Mouse (Mus musculus): ENCODE results near the gene Epp13. TPM values are rescaled to one million over a fixed set of nuclear protein-coding genes. Genes with fewer than 3 reads are reported as not detected.
"Not testable (repeated sequence)": the region's sequence is repeated elsewhere in the genome, so short reads cannot be mapped to it uniquely, and the experiment has no call there.

Epp13 gene
- polyA plus RNA-seq, 1 experiment from 2014 or later = not detected

DNA sequence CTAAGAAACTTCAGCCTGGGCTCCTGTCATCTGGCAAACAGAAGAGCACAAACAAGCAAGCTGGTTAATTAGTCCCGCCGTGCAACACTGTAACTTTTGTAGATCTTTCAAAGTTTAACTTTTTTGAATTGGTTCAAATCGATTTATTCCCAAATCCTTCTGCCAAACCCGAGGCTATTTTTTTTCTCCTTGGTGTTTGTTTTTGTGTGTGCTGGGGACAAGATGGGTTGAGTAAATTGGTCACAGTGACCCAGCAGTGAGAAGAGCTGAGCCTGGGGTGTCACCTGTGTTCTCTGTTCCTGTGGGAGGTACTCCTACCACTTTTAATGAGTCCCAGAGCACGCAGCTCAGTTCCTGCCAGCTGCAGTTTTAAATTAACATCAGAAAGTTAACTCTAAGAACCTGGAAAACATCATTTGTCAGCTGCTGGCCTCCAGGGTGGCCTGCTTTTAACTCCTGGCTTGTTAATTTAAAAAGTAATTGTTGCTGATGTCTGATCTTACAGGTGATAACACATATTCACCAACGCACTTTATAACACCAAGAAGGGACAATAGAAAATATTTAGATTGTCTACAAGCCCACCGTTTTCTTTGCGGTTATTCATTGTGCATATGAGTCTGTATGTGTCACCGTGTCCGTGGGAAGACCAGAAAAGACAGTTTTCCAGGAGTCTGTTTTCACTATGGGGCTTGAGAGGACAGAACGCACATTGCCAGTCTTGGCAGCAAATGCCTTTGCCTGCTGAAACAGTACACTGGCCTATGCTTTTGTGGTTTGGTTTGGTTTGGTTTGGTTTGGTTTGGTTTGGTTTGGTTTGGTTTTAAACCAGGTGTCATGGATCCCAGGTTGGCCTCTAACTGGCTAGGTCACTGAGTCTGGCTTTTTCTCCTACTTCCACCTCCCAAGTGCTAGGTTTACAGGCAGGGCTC is 7.9 kb upstream of the Epp13 start:
- H3K27me3 ChIP-seq (ENCODE audit: control insufficient read depth, insufficient read depth, low read length) = no peaks in the 10 kb centered on the region
- H3K4me3 ChIP-seq (ENCODE audit: low read depth, low read length) = no peak overlapping the region
- no peak overlapping the region for H3K4me2 ChIP-seq
- H3K27ac ChIP-seq (ENCODE audit: low read depth, low read length) = no peak overlapping the region
- 0 out of 2 replicates have a peak, but pooled peaks cover 2% of the 10 kb centered on the region for H3K9me3 ChIP-seq (replicated peaks; ENCODE audit: control insufficient read depth, low read length)
- no peak overlapping the region for H3K9ac ChIP-seq (ENCODE audit: low read depth, low read length)
- H3K36me3 ChIP-seq (ENCODE audit: control insufficient read depth, insufficient read depth, low read length) = no peaks in the 10 kb centered on the region
- ATAC-seq (replicated peaks; ENCODE audit: insufficient number of reproducible peaks, low FRiP score, low TSS enrichment) = no peak
- 35% methylated on average over 11 of the region's 11 CpGs for WGBS (ENCODE audit: insufficient replicate concordance)
- H3K4me1 ChIP-seq (ENCODE audit: control insufficient read depth, insufficient read depth, low read length) = no peaks in the 10 kb centered on the region

DNA sequence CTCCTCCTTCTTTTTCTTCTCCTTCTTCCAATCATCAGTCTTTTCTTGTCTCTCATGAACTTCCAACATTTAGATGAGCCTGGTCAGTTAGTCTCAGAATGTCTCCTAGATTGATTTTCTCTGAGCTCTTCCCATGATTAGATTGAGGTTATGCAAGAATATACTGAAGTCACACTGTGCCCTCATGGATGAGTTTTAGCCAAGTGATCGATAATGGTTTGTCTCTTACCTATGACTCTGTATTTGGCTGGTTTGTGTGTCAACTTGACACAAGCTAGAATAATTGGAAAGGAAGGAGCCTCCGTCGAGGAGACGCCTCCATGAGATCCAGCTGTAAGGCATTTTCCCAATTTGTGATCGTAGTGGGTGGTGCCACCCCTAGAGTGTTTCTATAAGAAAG is 1.9 kb downstream of the Epp13 start:
- Histone ChIP-seq H3K9ac (ENCODE audit: low read depth, low read length) (no peak overlapping the region), H3K27me3 (ENCODE audit: control insufficient read depth, insufficient read depth, low read length) (no peaks in the 10 kb centered on the region), H3K27ac (ENCODE audit: low read depth, low read length) (no peak overlapping the region), H3K4me2 (no peak overlapping the region), H3K36me3 (ENCODE audit: control insufficient read depth, insufficient read depth, low read length) (no peaks in the 10 kb centered on the region), H3K4me3 (ENCODE audit: low read depth, low read length) (no peak overlapping the region), H3K9me3 (replicated peaks; ENCODE audit: control insufficient read depth, low read length) (peaks cover 2% of the 10 kb centered on the region; the same call in 1 of the 2 replicates), H3K4me1 (ENCODE audit: control insufficient read depth, insufficient read depth, low read length) (no peaks in the 10 kb centered on the region)
- ATAC-seq (replicated peaks; ENCODE audit: insufficient number of reproducible peaks, low FRiP score, low TSS enrichment) = no peak
- 87% methylated on average over 5 of the region's 5 CpGs for WGBS (ENCODE audit: insufficient replicate concordance)

DNA sequence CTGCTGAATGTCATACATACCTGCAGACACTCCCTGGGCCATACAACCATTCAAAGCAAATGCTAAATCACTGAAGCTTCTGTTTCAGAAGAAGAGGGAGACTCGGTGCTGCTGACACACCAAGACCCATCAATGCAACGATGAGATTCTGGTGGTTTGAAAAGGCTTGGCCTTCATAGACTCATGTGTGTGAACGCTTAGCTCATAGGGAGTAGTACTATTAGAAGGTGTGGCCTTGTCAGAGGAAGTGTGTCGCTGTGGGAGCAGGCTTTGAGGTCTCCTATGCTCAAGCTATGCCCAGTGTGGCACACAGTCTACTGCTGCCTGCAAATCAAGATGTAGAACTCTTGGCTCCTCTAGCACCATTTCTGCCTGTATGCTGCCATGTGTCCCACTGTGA is 4.9 kb downstream of the Epp13 start:
- 67% methylated on average over 4 of the region's 4 CpGs for WGBS (ENCODE audit: insufficient replicate concordance)
- Histone ChIP-seq H3K4me2 (no peak overlapping the region), H3K27ac (ENCODE audit: low read depth, low read length) (no peak overlapping the region), H3K9me3 (replicated peaks; ENCODE audit: control insufficient read depth, low read length) (peaks cover 2% of the 10 kb centered on the region; the same call in 1 of the 2 replicates), H3K4me1 (ENCODE audit: control insufficient read depth, insufficient read depth, low read length) (no peaks in the 10 kb centered on the region), H3K36me3 (ENCODE audit: control insufficient read depth, insufficient read depth, low read length) (no peaks in the 10 kb centered on the region), H3K9ac (ENCODE audit: low read depth, low read length) (no peak overlapping the region), H3K27me3 (ENCODE audit: control insufficient read depth, insufficient read depth, low read length) (no peaks in the 10 kb centered on the region), H3K4me3 (ENCODE audit: low read depth, low read length) (no peak overlapping the region)
- no peak for ATAC-seq (replicated peaks; ENCODE audit: insufficient number of reproducible peaks, low FRiP score, low TSS enrichment)

DNA sequence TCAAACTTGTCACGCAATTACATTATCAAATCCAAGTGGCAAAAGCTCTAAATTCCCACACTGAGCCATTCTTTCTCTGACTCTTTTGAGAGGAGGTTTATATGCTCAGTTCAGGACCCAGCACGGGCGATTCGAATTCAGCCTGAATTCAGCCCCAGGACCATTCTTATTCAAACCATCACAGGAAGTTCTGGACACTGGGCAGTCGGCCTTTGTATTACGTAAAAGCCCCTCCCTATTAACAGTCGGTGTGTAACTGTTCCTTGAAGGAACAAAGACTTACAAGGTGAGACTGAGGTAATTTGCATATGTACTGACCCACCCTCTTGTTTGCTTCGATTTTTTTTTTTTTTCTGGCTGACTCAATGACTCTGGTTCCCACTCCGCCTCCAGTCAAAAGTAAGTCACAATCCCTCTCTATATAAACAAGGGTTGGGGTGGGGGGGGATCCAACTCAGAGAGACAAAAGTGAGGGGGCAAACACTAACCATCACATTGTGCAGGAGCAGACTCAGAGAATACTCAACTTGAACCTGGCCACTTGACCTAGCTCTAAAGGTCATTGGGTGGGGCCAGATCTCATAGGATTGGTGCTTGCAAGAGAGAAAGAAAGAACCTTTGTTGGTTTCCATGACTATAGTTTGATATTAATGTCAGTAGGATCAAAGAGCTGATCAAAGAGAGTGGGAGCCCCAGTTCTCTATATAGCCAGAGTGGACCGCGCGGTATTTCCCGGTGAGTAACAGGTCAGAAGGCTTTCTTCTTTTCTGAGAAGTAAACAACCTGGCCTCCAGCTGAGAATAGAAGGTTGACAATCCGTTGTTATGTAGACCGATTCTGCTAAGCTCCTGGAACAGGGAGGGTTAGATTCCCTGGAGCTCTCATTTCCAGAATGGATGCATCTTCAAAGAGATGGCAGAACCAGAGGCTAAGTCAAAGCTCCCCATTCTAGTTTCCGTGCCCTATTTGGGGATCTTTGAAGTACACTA is 6.0 kb downstream of the Epp13 start:
- no peaks in the 10 kb centered on the region for H3K27me3 ChIP-seq (ENCODE audit: control insufficient read depth, insufficient read depth, low read length)
- H3K4me2 ChIP-seq = no peak overlapping the region
- 42% methylated on average over 16 of the region's 16 CpGs for WGBS (ENCODE audit: insufficient replicate concordance)

DNA sequence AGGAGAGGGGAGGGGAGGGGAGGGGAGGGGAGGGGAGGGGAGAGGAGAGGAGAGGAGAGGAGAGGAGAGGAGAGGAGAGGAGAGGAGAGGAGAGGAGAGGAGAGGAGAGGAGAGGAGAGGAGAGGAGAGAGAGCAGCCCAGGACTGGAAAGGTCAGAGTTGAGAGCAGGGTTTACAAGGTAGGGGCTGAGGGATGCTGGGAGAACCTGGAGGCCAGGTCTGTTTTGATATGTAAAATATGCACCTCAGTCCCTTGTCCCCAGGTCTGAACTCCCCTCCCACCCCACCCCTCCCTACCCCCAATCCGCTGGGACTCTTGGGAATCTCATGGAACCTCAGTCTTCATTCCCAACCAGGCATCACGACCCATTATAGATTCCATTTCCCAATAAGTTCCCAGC is 7.5 kb downstream of the Epp13 start:
- not testable (repeated sequence) for H3K9me3 ChIP-seq (replicated peaks; ENCODE audit: control insufficient read depth, low read length); H3K27me3 ChIP-seq (ENCODE audit: control insufficient read depth, insufficient read depth, low read length); H3K36me3 ChIP-seq (ENCODE audit: control insufficient read depth, insufficient read depth, low read length); H3K9ac ChIP-seq (ENCODE audit: low read depth, low read length); H3K4me3 ChIP-seq (ENCODE audit: low read depth, low read length); H3K4me1 ChIP-seq (ENCODE audit: control insufficient read depth, insufficient read depth, low read length); ATAC-seq (replicated peaks; ENCODE audit: insufficient number of reproducible peaks, low FRiP score, low TSS enrichment); H3K4me2 ChIP-seq; H3K27ac ChIP-seq (ENCODE audit: low read depth, low read length)
- 41% methylated on average over 2 of the region's 2 CpGs for WGBS (ENCODE audit: insufficient replicate concordance)

More for the DNA sequence above, 6.0 kb downstream of the Epp13 start:
- H3K9me3 ChIP-seq (replicated peaks; ENCODE audit: control insufficient read depth, low read length) = 0 out of 2 replicates have a peak, but pooled peaks cover 2% of the 10 kb centered on the region
- no peak for ATAC-seq (replicated peaks; ENCODE audit: insufficient number of reproducible peaks, low FRiP score, low TSS enrichment)
- no peak overlapping the region for H3K9ac ChIP-seq (ENCODE audit: low read depth, low read length)
- no peaks in the 10 kb centered on the region for H3K4me1 ChIP-seq (ENCODE audit: control insufficient read depth, insufficient read depth, low read length)
- no peak overlapping the region for H3K27ac ChIP-seq (ENCODE audit: low read depth, low read length)
- H3K36me3 ChIP-seq (ENCODE audit: control insufficient read depth, insufficient read depth, low read length) = no peaks in the 10 kb centered on the region
- no peak overlapping the region for H3K4me3 ChIP-seq (ENCODE audit: low read depth, low read length)

DNA sequence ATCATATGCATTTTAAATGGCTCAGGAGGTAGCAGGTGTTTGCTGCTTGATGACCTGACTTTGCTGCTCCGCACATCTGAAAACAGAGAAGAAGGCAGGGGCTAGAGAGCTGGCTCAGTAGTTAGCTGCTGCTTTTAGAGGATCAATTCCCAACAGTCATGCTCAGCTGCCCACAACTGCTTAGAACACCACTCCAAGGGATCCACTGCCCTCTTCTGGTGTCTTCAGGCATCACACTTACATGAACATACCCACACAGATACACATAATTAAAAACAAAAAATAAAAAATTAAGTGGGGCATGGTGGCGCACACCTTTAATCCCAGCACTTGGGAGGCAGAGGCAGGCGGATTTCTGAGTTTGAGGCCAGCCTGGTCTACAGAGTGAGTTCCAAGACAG is 9.6 kb downstream of the Epp13 start:
- no peak overlapping the region for H3K4me3 ChIP-seq (ENCODE audit: low read depth, low read length)
- no peak overlapping the region for H3K9ac ChIP-seq (ENCODE audit: low read depth, low read length)
- H3K9me3 ChIP-seq (replicated peaks; ENCODE audit: control insufficient read depth, low read length) = no peaks in the 10 kb centered on the region
- no peaks in the 10 kb centered on the region for H3K4me1 ChIP-seq (ENCODE audit: control insufficient read depth, insufficient read depth, low read length)
- no peak overlapping the region for H3K4me2 ChIP-seq
- H3K36me3 ChIP-seq (ENCODE audit: control insufficient read depth, insufficient read depth, low read length) = no peaks in the 10 kb centered on the region
- ATAC-seq (replicated peaks; ENCODE audit: insufficient number of reproducible peaks, low FRiP score, low TSS enrichment) = no peak
- 78% methylated on average over 3 of the region's 3 CpGs for WGBS (ENCODE audit: insufficient replicate concordance)
- H3K27me3 ChIP-seq (ENCODE audit: control insufficient read depth, insufficient read depth, low read length) = no peaks in the 10 kb centered on the region
- H3K27ac ChIP-seq (ENCODE audit: low read depth, low read length) = no peak overlapping the region

DNA sequence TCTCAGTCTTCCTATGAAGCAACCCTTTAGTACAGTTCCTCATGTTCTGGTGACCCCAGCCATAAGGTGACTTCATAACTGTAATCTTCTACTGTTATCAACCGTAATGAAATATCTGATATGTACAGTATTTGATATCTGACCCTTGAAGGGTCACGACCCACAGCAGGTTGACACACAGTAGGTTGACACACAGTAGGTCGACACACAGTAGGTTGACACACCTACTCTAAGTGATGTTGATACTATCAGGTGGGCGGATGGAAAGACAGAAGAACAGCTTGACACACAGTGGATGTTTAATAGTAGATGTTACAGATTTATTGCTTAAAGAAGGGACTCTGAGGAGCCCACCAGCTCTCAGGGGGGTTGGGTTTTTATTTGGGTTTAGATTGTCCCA is 10.5 kb downstream of the Epp13 start:
- Histone ChIP-seq H3K27ac (ENCODE audit: low read depth, low read length) (no peak overlapping the region), H3K4me2 (no peak overlapping the region), H3K4me3 (ENCODE audit: low read depth, low read length) (no peak overlapping the region), H3K36me3 (ENCODE audit: control insufficient read depth, insufficient read depth, low read length) (no peaks in the 10 kb centered on the region), H3K9me3 (replicated peaks; ENCODE audit: control insufficient read depth, low read length) (no peaks in the 10 kb centered on the region), H3K9ac (ENCODE audit: low read depth, low read length) (no peak overlapping the region), H3K4me1 (ENCODE audit: control insufficient read depth, insufficient read depth, low read length) (no peaks in the 10 kb centered on the region), H3K27me3 (ENCODE audit: control insufficient read depth, insufficient read depth, low read length) (no peaks in the 10 kb centered on the region)
- no peak for ATAC-seq (replicated peaks; ENCODE audit: insufficient number of reproducible peaks, low FRiP score, low TSS enrichment)
- 74% methylated on average over 4 of the region's 4 CpGs for WGBS (ENCODE audit: insufficient replicate concordance)

DNA sequence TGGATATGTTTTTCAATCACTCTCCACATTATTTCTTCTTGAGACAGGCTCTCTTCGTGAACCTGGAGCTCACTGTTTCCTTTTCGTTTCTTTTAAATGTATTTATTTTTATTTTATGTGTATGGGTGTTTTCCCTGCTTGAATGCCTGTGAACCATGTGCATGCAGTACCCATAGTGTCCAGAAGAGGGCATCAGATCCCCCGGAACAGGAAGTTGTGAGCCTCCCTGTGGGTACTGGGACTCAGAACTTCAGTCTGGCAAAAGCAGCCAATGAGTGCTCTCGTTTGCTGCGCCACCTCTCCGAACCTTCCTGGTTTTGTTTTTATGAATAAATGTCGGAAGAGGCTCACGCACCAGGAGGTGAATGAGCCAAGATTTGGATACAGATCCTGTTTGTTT is 13.2 kb downstream of the Epp13 start:
- H3K27ac ChIP-seq (ENCODE audit: low read depth, low read length) = no peak overlapping the region

More for the DNA sequence above, 13.2 kb downstream of the Epp13 start:
- 58% methylated on average over 8 of the region's 8 CpGs for WGBS (ENCODE audit: insufficient replicate concordance)
- ATAC-seq (replicated peaks; ENCODE audit: insufficient number of reproducible peaks, low FRiP score, low TSS enrichment) = no peak
- Histone ChIP-seq H3K27me3 (ENCODE audit: control insufficient read depth, insufficient read depth, low read length) (no peaks in the 10 kb centered on the region), H3K4me3 (ENCODE audit: low read depth, low read length) (no peak overlapping the region), H3K4me2 (no peak overlapping the region), H3K9me3 (replicated peaks; ENCODE audit: control insufficient read depth, low read length) (no peaks in the 10 kb centered on the region), H3K4me1 (ENCODE audit: control insufficient read depth, insufficient read depth, low read length) (no peaks in the 10 kb centered on the region), H3K9ac (ENCODE audit: low read depth, low read length) (no peak overlapping the region), H3K36me3 (ENCODE audit: control insufficient read depth, insufficient read depth, low read length) (no peaks in the 10 kb centered on the region)
